Mouse (Mus musculus) CH12F3 (cell line): ENCODE results near the gene Ovol1.

Experiments used
- in situ Hi-C: fragments of 300-500 bp; cut with MboI; formaldehyde crosslinking; loops from 2 replicates; pipeline ENCODE4 v1.14.3; 2020; ENCODE audit warnings: low sequenced_read_pairs

Ovol1 gene

DNA sequence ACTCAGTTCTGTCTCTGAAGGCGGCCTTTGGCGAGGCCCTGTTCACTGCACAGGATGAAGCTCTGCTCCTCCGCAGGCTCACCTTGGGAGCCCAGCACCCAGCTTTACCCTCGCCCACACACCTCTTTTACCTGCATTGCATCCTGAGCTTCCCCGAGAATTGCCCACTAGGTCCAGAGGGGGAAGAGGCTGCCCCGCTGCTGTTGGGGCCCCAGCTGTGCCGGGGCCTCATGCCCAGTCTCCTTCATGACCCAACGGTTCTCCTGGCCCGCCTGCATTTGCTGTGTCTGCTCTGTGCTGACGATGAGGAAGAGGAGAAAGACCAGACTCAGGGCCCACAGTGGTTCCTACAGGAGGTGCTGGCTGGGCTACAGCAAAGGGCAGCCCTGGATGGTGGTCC, 9.1 kb upstream of the Ovol1 start:
- in situ Hi-C loops = no loop called here

GRCm38 (mm10) chr19:5568470-5569140, 8.2 kb upstream of the Ovol1 start:
- in situ Hi-C loops = no loop called here

DNA sequence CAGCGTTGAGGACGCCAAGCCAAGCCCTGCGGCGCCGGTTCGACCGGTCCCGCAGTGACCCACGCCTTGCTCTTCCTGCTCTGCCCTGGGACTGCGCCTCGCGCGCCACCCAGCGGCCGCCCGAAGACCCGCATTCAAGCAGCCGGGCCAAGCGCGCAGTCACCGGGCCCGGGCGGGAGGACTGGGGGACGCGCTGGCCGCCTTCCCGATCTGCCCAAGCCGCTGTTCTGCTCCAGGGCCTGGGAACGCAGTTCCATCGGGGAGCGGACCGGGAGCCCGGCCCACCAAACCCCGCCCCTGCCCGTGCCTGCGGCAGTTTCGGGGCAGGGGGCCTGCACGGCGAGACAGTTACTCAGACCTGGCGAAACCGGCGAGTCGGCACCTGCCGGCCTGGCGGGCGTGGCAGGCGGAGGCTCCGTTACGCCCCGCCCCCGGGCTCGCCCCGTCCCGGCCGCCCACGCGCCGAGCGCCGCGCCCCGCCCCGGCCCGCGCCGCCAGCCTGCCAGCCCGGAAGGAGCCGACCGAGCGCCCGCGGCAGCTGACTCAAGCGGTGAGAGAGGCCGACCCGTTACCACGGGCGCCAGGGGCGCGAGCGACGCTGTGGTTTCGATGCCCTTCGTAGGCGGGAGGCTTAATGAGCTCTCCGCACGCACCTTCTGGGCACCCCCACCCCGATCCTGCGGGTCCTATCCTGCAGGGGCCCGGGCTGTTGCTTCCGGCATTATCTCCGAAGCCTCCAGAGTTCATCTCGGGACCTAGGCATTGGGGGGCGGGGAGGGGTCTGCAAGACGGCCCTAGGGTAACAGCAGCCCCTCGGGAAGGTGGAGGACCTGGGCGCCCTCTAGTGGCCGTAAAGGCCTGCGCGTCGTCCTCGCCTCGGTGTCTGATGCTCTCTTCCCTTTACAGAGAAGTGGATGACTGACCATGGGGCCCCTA, 7.4 kb upstream of the Ovol1 start, which contains the start of gene Ap5b1:
TSS of gene Ap5b1 (plus strand) at position 492 of the 936 bp plus-strand sequence.
- in situ Hi-C loops = no loop called here

- in situ Hi-C loops = no loop called here
Observed at GRCm38 (mm10) chr19:5567180-5567533, 6.7 kb upstream of the Ovol1 start.

DNA sequence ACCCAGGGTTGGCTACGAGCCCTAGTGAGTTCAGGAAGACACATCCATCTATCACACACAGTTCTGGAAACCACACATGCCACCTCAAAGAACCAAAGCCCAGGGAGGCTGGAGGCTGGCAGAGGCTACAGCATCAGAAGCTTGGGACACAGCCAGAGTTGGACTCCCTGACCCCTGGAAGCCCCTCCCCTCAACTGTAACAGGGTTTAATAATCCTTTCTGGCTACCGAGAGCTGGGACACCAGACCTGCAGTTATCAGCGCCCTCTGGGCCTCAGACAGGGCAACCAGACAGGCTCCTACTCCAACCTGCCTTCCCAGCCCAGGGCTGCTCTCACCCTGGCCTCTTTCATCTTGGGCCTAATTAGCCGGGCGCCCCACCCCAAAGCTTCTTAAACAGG, 5.9 kb upstream of the Ovol1 start:
- in situ Hi-C loops = no loop called here

DNA sequence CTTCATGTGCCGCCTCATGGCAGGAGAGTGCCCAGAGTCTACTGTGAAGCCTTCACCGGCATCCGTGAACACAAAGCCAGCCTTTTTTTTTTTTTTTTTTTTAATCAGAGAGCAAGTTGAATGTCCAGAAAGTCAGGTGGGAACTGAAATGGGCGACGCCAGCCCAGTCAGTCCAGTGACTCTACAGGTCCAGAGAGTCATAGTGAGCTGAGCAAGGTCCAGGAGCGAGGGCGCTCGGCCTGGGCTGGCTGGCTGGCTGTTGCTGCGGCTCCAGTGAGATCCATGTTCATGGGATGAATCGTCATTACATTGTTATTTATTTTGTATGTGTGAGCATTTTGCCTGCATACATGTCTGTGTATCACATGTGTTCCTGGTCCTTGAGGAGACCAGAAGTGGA, 2.3 kb upstream of the Ovol1 start:
- in situ Hi-C loops = loop anchor here (5.0 kb wide), 1 partner anchor 35 kb away; no protein-coding TSS in a partner anchor

DNA sequence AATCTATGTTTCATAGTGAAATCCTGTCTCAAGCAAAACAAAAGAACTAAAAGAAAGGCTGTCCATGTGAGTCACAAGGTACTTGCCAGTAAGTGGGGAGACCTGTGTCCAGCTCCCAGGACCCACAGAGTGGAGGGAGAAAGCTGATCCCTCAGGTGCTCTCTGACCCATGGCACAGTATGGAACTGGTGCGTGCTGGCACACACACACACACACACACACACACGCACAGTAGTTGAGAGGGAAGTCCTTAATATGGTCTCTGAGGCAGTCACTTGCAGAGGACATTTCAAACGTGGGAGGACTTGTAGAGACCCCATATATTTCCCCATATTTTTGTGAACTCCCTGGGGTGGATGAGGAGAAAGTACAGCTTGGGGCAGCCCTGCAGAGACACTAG, 1.4 kb upstream of the Ovol1 start:
- in situ Hi-C loops = loop anchor here (5.0 kb wide), 1 partner anchor 35 kb away; no protein-coding TSS in a partner anchor

DNA sequence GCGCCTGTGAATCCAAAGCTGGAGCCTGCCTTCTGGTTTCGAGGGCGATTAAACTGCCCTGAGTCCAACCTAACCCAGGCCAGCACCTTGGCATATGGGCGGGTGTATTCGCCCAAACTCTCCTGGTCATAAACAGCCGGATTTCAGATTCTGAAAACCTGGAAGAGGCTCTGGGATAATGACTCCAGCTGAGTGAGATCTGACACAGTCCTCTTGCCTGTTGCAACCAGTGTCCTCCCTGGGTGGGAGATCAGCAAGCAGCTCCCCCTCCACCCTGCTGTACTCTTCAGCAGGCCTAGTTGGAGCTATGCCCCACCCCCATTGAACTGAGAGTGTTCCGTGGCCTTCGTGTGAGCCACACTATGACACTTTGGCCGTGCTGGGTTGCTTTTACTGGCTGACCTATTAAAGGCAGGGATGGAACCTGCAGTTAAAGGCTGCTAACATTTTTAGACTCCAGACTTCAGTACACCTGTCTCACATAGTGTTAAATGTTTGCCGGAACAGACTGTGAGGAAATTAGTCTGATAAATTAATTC, 875 bp upstream of the Ovol1 start:
- in situ Hi-C loops = loop anchor here (5.0 kb wide), 1 partner anchor 34 kb away; no protein-coding TSS in a partner anchor

GRCm38 (mm10) chr19:5559631-5560456, 602 bp downstream of the Ovol1 start:
- in situ Hi-C loops = loop anchor here (5.0 kb wide), 1 partner anchor 33 kb away; no protein-coding TSS in a partner anchor

DNA sequence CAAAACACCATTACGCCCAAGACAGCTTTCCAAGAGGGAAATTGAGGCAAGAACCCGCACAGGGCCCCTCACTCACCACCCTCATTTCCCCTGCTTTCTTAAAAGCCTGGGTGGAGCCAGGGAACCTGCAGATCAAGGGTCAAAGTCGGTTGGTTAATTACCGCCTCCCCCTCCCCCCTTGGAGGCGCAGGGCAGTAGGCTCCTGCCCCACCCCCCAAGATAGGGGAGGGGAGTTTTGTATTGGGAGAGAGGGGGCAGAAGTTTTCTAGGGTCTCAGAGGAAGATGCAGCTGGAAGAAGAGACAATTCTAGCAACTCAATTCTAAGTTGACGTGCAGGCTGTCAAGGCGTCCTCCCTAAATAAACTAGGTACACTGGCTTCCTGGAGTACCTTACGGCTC, 1.2 kb downstream of the Ovol1 start:
- in situ Hi-C loops = no loop called here

- in situ Hi-C loops = no loop called here
Observed at GRCm38 (mm10) chr19:5558770-5559169, 1.7 kb downstream of the Ovol1 start.

DNA sequence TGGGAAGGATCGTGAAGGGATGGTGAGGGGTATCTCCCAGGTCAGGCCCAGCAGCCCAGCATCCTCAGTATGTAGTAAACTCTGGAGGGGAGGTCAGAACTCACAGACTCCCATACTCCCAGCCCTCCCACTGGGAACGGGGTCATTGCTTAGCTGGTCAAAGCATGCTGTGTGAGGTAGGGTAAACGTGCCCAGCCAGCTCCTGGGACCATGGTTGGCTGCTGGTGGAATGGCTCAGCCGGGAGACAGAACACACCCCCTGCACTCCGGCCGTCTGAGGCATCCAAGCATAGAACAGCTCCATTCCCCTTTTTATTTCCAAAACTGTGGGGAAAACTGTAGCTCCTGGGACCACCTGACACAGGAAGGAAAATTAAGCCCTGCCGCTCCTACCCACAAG, 2.3 kb downstream of the Ovol1 start:
- in situ Hi-C loops = no loop called here

DNA sequence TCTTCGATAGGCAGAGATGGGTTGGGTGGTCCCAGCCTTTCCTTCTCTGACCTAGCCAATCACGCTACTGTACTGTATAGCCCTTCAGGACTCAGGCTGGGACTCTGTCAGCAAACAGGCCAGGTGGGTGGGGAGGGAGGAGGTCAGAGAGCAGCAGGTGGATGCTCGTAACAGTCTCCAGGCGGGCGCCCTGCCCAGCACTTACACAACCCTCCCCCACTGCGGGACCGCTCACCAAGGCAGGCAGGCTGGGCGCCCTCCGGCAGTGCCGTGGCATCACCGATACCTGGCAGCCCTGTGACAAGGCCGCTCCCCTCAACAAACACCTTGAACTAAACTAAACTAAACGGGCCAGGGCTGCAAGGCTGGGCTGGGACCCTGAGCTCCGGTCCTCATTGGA, 6.2 kb downstream of the Ovol1 start:
- in situ Hi-C loops = no loop called here

- in situ Hi-C loops = no loop called here
Observed at GRCm38 (mm10) chr19:5553802-5554201, 6.6 kb downstream of the Ovol1 start.

DNA sequence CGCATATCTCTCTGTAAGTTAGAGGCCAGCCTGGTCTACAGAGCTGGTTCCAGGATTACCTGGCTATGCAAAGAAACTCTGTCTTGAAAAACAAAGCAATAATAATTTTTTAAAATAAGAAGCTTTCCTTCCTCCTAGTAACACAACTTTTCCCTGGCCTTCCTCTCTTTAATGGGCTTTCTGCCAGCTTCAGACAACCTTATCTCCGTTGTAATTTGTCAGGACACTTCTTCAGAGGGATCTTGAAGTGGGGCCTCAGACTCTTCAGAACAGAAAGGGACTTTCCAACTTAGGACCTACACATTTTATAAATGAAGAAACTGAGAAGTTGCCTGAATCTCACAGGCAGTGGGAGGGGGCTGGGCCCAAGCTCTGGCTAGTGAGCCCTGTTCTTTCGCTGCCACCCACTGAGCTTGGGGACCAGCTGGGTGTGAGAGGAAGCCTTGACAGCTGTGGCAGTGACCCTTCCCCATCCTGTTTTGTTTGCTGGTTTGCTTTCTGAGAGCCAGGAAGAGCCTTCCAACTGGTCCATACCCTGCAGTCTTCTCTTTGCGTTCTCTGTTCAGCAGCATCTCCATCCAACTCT, 12.9 kb downstream of the Ovol1 start:
- in situ Hi-C loops = no loop called here

DNA sequence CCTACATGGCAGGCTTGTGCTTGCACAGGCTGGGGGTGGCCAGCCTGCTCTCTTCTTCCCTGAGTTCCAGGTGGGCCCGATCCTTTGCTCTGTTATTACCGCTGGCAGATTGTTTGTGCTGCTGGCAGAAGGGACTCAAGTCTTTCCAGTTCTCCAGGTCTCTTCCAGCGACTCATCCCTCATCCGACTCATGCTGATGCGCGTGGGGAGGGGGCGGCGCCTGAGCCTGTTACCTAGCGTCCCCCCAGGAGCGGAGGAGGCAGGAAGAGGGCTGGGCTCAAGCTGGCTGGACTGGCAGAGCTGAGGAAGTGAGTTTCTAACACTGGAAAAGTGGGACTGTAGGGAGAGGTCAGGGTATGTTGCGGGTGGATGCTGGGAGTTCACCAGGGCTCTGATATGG, 16.4 kb downstream of the Ovol1 start:
- in situ Hi-C loops = no loop called here

DNA sequence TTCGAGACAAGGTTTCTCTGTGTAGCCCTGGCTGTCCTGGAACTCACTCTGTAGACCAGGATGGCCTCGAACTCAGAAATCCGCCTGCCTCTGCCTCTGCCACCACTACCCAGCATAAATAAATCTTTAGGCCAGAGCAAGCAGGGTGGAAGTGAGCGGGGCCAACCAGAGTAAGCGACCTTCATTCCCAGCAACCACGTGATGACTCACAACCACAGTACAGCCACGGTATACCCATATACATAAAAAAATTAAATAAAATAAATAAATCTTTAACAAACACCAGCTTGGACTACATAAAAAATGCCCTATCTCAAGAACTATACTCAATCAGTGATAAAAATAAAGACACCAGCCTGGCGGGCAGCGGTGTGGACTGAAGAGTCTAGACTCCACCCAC, 17.1 kb downstream of the Ovol1 start:
- in situ Hi-C loops = no loop called here

- in situ Hi-C loops = no loop called here
Observed at GRCm38 (mm10) chr19:5538786-5539185, 21.7 kb downstream of the Ovol1 start.

GRCm38 (mm10) chr19:5532520-5532919, 27.9 kb downstream of the Ovol1 start:
- in situ Hi-C loops = no loop called here

GRCm38 (mm10) chr19:5530138-5530524, 30.3 kb downstream of the Ovol1 start:
- in situ Hi-C loops = no loop called here
